Mouse (Mus musculus): Measurements from ENCODE around the gene Cnot3.

DNA sequence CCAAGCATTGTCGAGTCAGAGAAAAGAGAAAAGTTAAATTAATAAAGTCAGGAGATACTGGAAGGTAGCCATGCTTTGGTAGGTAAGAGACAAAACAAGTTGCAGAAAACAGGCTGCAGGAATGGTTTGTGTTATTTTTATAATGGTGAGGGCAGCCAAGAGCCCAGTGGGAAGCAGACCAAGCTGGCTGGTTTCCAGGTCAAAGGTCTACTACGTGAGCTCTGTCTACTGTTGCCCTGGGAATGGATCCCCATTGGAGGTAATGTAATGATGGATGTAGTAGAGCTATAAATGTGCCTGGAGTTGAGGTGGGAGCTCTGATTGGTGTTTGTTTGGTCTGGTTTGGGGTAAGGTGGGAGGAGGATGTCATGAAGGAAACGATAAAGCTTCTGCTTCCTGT lies 36.0 kb upstream of the Cnot3 start:
- TF ChIP-seq EP300 (optimal IDR thresholded peaks at IDR 0.05) (no peak), CTCF (IDR thresholded peaks at IDR 0.05; ENCODE audit: low read depth) (no peak)
